Mouse (Mus musculus): ENCODE results near the gene Cyp2w1. TPM values are rescaled to one million over a fixed set of nuclear protein-coding genes. Genes with fewer than 3 reads are reported as not detected.

The Cyp2w1 gene
- polyA plus RNA-seq, 1 experiment: 0.02 TPM

GRCm38 (mm10) chr5:139402106-139402505, 49.7 kb downstream of the Cyp2w1 start:
- H3K27me3 ChIP-seq (ENCODE audit: control insufficient read depth): no peaks in the 10 kb centered on the region
- no peak overlapping the region for H3K4me3 ChIP-seq (replicated peaks)
- peaks cover 50% of the 10 kb centered on the region for H3K4me1 ChIP-seq (ENCODE audit: control insufficient read depth)
- peaks cover 5% of the 10 kb centered on the region for H3K36me3 ChIP-seq (ENCODE audit: control insufficient read depth)
- TF ChIP-seq GATA1 (IDR thresholded peaks at IDR 0.05; ENCODE audit: low read length): no peak
- TF ChIP-seq TAL1 (IDR thresholded peaks at IDR 0.05; ENCODE audit: low read length): no peak
- H3K9me3 ChIP-seq (ENCODE audit: control insufficient read depth, low read length): no peaks in the 10 kb centered on the region

GRCm38 (mm10) chr5:139403692-139404260, 51.4 kb downstream of the Cyp2w1 start:
- Histone ChIP-seq H3K36me3 (ENCODE audit: control insufficient read depth) (no peaks in the 10 kb centered on the region; the same call in 1 of the 2 replicates), H3K4me3 (replicated peaks) (no peak overlapping the region), H3K9me3 (ENCODE audit: control insufficient read depth, low read length) (no peaks in the 10 kb centered on the region), H3K27me3 (ENCODE audit: control insufficient read depth) (no peaks in the 10 kb centered on the region), H3K4me1 (ENCODE audit: control insufficient read depth) (peaks cover 33% of the 10 kb centered on the region)
- TF ChIP-seq TAL1 (IDR thresholded peaks at IDR 0.05; ENCODE audit: low read length): no peak
- no peak for TF ChIP-seq GATA1 (IDR thresholded peaks at IDR 0.05; ENCODE audit: low read length)

GRCm38 (mm10) chr5:139404801-139405401, 52.5 kb downstream of the Cyp2w1 start, which contains the start of gene C130050O18Rik:
Gene C130050O18Rik, plus strand, starts transcription at chr5:139405280.
- no peak within 1 kb of the TSS for H3K4me3 ChIP-seq (replicated peaks)
- no peaks in the 10 kb centered on the region for H3K9me3 ChIP-seq (ENCODE audit: control insufficient read depth, low read length)
- no peaks in the 10 kb centered on the region; the same call in 1 of the 2 replicates for H3K36me3 ChIP-seq (ENCODE audit: control insufficient read depth)
- no peak for TF ChIP-seq TAL1 (IDR thresholded peaks at IDR 0.05; ENCODE audit: low read length)
- no peak for TF ChIP-seq GATA1 (IDR thresholded peaks at IDR 0.05; ENCODE audit: low read length)
- peaks cover 30% of the 10 kb centered on the region for H3K4me1 ChIP-seq (ENCODE audit: control insufficient read depth)
- H3K27me3 ChIP-seq (ENCODE audit: control insufficient read depth): no peaks in the 10 kb centered on the region

GRCm38 (mm10) chr5:139405478-139405877, 53.1 kb downstream of the Cyp2w1 start:
- TF ChIP-seq TAL1 (IDR thresholded peaks at IDR 0.05; ENCODE audit: low read length) (no peak), GATA1 (IDR thresholded peaks at IDR 0.05; ENCODE audit: low read length) (no peak)

GRCm38 (mm10) chr5:139405953-139406352, 53.5 kb downstream of the Cyp2w1 start:
- H3K4me3 ChIP-seq (replicated peaks): no peak overlapping the region
- H3K36me3 ChIP-seq (ENCODE audit: control insufficient read depth): no peaks in the 10 kb centered on the region
- no peaks in the 10 kb centered on the region for H3K27me3 ChIP-seq (ENCODE audit: control insufficient read depth)
- no peaks in the 10 kb centered on the region for H3K9me3 ChIP-seq (ENCODE audit: control insufficient read depth, low read length)
- TF ChIP-seq TAL1 (IDR thresholded peaks at IDR 0.05; ENCODE audit: low read length): no peak
- TF ChIP-seq GATA1 (IDR thresholded peaks at IDR 0.05; ENCODE audit: low read length): no peak
- H3K4me1 ChIP-seq (ENCODE audit: control insufficient read depth): peaks cover 28% of the 10 kb centered on the region

More at GRCm38 (mm10) chr5:139405478-139405877, 53.1 kb downstream of the Cyp2w1 start:
- Histone ChIP-seq H3K9me3 (ENCODE audit: control insufficient read depth, low read length) (no peaks in the 10 kb centered on the region), H3K4me3 (replicated peaks) (no peak overlapping the region), H3K27me3 (ENCODE audit: control insufficient read depth) (no peaks in the 10 kb centered on the region), H3K36me3 (ENCODE audit: control insufficient read depth) (no peaks in the 10 kb centered on the region), H3K4me1 (ENCODE audit: control insufficient read depth) (peaks cover 30% of the 10 kb centered on the region)

Other genes starting within 250 kb of the Cyp2w1 start
- 0.01 TPM in 1 of 2 replicates, not detected in the other for gene Prkar1b, start 202.6 kb upstream of the Cyp2w1 start, polyA plus RNA-seq (2012)
- gene Dnaaf5, start 202.4 kb upstream of the Cyp2w1 start, polyA plus RNA-seq (2012): 3.2 and 3.8 TPM in 2 replicates
- 0.91 and 1.2 TPM in 2 replicates for gene Sun1, start 152.0 kb upstream of the Cyp2w1 start, polyA plus RNA-seq (2012)
- gene Get4, start 100.3 kb upstream of the Cyp2w1 start, polyA plus RNA-seq (2012): 15.9 and 17.2 TPM in 2 replicates
- 0.13 and 0.17 TPM in 2 replicates for gene Adap1, start 27.0 kb upstream of the Cyp2w1 start, polyA plus RNA-seq (2012)
- gene Cox19, start 1.2 kb upstream of the Cyp2w1 start, polyA plus RNA-seq (2012): 5.5 and 10.5 TPM in 2 replicates
- 8.1 and 9.7 TPM in 2 replicates for gene Gpr146, start 25.1 kb downstream of the Cyp2w1 start, polyA plus RNA-seq (2012)
- gene C130050O18Rik, start 52.7 kb downstream of the Cyp2w1 start, polyA plus RNA-seq (2012): not detected in 2 replicates
- not detected in 2 replicates for gene Gper1, start 70.5 kb downstream of the Cyp2w1 start, polyA plus RNA-seq (2012)
- 0.69 and 0.97 TPM in 2 replicates for gene 3110082I17Rik, start 107.9 kb downstream of the Cyp2w1 start, polyA plus RNA-seq (2012)
- gene Zfand2a, start 131.9 kb downstream of the Cyp2w1 start, polyA plus RNA-seq (2012): 0.60 and 0.61 TPM in 2 replicates
- not detected in 2 replicates for gene Uncx, start 190.9 kb downstream of the Cyp2w1 start, polyA plus RNA-seq (2012)

Data from erythroblast, embryonic 14.5 days (primary cell).